Mouse (Mus musculus) testis, adult 2 months (tissue): Measurements from ENCODE around the gene Dnajc22. TPM values are rescaled to one million over a fixed set of nuclear protein-coding genes. Genes with fewer than 3 reads are reported as not detected.

Source experiments
- H3K27ac ChIP-seq: fragments of 200-500 bp; 2 replicates; pipeline ENCODE4 v1.5.1; 2012; ENCODE audit warnings: low read depth, low read length; ENCODE audit not compliant: control insufficient read depth, insufficient read depth
- H3K27me3 ChIP-seq: fragments of 200-500 bp; 2 replicates; pipeline ENCODE4 v1.6.1; 2012; ENCODE audit warnings: mild to moderate bottlenecking, low read length, moderate library complexity; ENCODE audit not compliant: control insufficient read depth, insufficient read depth
- H3K36me3 ChIP-seq: fragments of 200-500 bp; 2 replicates; pipeline ENCODE4 v1.6.1; 2012; ENCODE audit warnings: mild to moderate bottlenecking, low read length; ENCODE audit not compliant: control insufficient read depth, insufficient read depth
- H3K4me1 ChIP-seq: fragments of 200-500 bp; 2 replicates; pipeline ENCODE4 v1.6.1; 2012; ENCODE audit warnings: low read length; ENCODE audit not compliant: control insufficient read depth, insufficient read depth
- H3K4me3 ChIP-seq: fragments of 200-500 bp; 2 replicates; pipeline ENCODE4 v1.5.1; 2012; ENCODE audit warnings: low read depth, mild to moderate bottlenecking, low read length, moderate library complexity, mixed read lengths; ENCODE audit not compliant: control insufficient read depth
- CTCF ChIP-seq: fragments of 200-500 bp; IDR thresholded peaks from 2 replicates; pipeline ENCODE4 v1.5.1; 2012; ENCODE audit warnings: low read depth, mild to moderate bottlenecking, inconsistent platforms, low read length, moderate library complexity; ENCODE audit not compliant: control insufficient read depth, insufficient read depth, insufficient replicate concordance
- POLR2A ChIP-seq: fragments of 200-500 bp; IDR thresholded peaks from 2 replicates; pipeline ENCODE4 v1.6.1; 2012; ENCODE audit warnings: low read depth, mild to moderate bottlenecking, inconsistent platforms, low read length, moderate library complexity; ENCODE audit not compliant: control insufficient read depth
- polyA plus RNA-seq: library from polyadenylated mRNA; depleted of rRNA; stranded (reverse); fragments of >200 nt; gene quantifications from 2 replicates; pipeline ENCODE4 v1.2.3, GENCODE M21; 2012

Dnajc22 gene
- polyA plus RNA-seq, 1 experiment, result 4.1 TPM

- Histone ChIP-seq H3K36me3 (no peaks in the 10 kb centered on the region), H3K27ac (no peak overlapping the region), H3K4me1 (peaks cover 2% of the 10 kb centered on the region; the same call in 1 of the 2 replicates), H3K4me3 (no peak overlapping the region), H3K27me3 (no peaks in the 10 kb centered on the region)
- TF ChIP-seq CTCF, result no peak
- TF ChIP-seq POLR2A, result no peak
Observed at GRCm38 (mm10) chr15:99111809-99112208, 18.8 kb downstream of the Dnajc22 start.

GRCm38 (mm10) chr15:99112843-99113395 is 19.9 kb downstream of the Dnajc22 start:
- TF ChIP-seq POLR2A (no peak), CTCF (no peak)
- no peak overlapping the region for H3K4me3 ChIP-seq
- no peak overlapping the region for H3K27ac ChIP-seq
- no peaks in the 10 kb centered on the region for H3K27me3 ChIP-seq
- no peaks in the 10 kb centered on the region for H3K36me3 ChIP-seq
- peaks cover 2% of the 10 kb centered on the region; the same call in 1 of the 2 replicates for H3K4me1 ChIP-seq

DNA sequence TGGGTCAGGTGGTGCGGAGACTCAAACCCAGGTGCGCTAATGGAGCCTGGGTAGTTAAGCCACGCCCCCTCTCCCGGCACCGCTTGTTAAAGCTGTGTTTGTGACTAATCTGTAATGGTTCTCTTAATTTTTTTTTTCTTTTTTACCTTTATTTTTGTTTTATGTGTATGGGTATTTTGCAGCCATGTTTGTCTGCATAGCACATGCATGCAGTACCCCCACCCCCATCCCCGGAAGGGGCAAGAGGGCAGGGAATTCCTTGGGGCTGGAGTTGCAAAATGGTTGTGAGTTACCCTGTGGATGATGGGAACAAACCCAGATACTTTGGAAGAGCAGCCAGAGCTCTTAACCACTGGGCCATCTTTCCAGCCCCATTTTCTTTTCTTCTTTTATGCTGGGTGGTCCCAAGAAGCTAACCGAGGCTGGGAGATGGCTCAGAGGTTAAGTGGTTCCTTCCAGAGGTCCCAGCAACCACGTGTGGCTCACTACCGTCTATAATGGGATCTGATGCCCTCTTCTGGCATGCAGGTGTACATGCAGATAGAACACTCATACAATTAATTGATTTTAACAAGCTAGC is 20.5 kb downstream of the Dnajc22 start:
- Histone ChIP-seq H3K27me3 (no peaks in the 10 kb centered on the region), H3K4me3 (no peak overlapping the region), H3K36me3 (no peaks in the 10 kb centered on the region), H3K27ac (no peak overlapping the region), H3K4me1 (peaks cover 2% of the 10 kb centered on the region; the same call in 1 of the 2 replicates)
- TF ChIP-seq CTCF (no peak), POLR2A (no peak)

- Histone ChIP-seq H3K4me1 (peaks cover 2% of the 10 kb centered on the region; the same call in 1 of the 2 replicates), H3K27ac (no peak overlapping the region)
Observed at GRCm38 (mm10) chr15:99114312-99115064, 21.5 kb downstream of the Dnajc22 start.

GRCm38 (mm10) chr15:99115065-99115423 is 22.1 kb downstream of the Dnajc22 start:
- Histone ChIP-seq H3K4me1 (peaks cover 2% of the 10 kb centered on the region; the same call in 1 of the 2 replicates), H3K4me3 (no peak overlapping the region), H3K27ac (no peak overlapping the region), H3K36me3 (no peaks in the 10 kb centered on the region), H3K27me3 (no peaks in the 10 kb centered on the region)
- TF ChIP-seq CTCF (no peak), POLR2A (no peak)

More at GRCm38 (mm10) chr15:99114312-99115064, 21.5 kb downstream of the Dnajc22 start:
- no peaks in the 10 kb centered on the region for H3K27me3 ChIP-seq
- TF ChIP-seq CTCF (no peak), POLR2A (no peak)
- H3K36me3 ChIP-seq, result no peaks in the 10 kb centered on the region
- no peak overlapping the region for H3K4me3 ChIP-seq

DNA sequence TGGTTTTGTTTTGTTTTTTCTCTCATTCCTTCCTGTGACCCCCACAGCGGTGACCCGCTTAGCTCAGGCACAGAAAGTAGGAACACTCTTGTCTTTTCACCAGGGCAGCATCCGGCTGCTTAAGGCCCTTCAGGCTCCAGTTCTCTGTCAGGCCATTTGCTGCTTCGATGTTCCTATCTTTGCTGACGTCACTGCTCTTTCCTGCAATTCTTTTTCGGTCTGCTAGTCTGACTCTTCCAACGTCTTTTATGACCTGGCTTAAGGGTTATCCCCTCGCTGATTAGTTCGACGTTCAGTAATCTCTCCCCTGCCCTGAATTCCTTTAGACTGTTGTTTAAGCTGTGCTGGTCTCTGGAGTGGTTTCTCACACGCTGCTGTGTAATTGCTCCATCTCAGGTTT is 23.6 kb downstream of the Dnajc22 start:
- TF ChIP-seq POLR2A (no peak), CTCF (no peak)
- Histone ChIP-seq H3K4me3 (no peak overlapping the region), H3K27me3 (no peaks in the 10 kb centered on the region), H3K36me3 (no peaks in the 10 kb centered on the region), H3K27ac (no peak overlapping the region), H3K4me1 (peaks cover 2% of the 10 kb centered on the region; the same call in 1 of the 2 replicates)

DNA sequence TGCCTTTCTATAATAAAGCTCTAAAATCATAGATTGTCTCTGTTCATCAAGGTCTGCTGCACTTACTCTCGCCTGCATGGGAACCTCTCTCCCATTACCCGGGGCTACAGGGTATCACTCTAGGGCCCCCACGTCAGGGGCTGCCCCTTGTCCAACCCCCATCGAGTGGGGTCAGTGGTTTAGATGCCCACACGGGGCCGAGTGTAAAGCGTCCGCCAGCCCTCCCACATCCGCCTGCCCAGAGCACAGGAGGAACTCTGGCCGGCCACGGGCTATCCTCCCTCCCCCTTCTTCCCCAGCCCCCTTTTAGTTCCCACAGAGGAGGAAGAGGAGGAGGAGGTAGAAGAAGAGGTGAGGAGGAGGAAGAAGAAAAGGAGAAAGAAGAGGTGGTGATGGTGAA is 27.8 kb downstream of the Dnajc22 start:
- Histone ChIP-seq H3K27me3 (no peaks in the 10 kb centered on the region), H3K36me3 (no peaks in the 10 kb centered on the region), H3K4me3 (no peak overlapping the region), H3K4me1 (no peaks in the 10 kb centered on the region), H3K27ac (no peak overlapping the region)
- TF ChIP-seq POLR2A, result no peak
- TF ChIP-seq CTCF, result no peak
